Mouse (Mus musculus): ENCODE results near the gene Abhd14a.

GRCm38 (mm10) chr9:106469317-106469716 is 21.8 kb upstream of the Abhd14a start:
- TF ChIP-seq CTCF (IDR thresholded peaks at IDR 0.05; ENCODE audit: low read depth) (0 out of 2 replicates have a peak, but pooled peaks have one; percentile 13), EP300 (IDR thresholded peaks at IDR 0.05; ENCODE audit: low read depth) (no peak)
